In genomic region chr10:121429981-121430682, GRCm38 (mm10) we compare ENCODE assay signal across 8 mouse cellular contexts. TPM values are rescaled to one million over a fixed set of nuclear protein-coding genes. Genes with fewer than 3 reads are reported as not detected.
DNase-seq lines count a peak whose midpoint lies in the region; ATAC-seq and TF ChIP-seq lines count a peak whose summit lies in the region.

No protein-coding gene starts in this region.

- H3K27ac ChIP-seq in left cerebral cortex, adult 2 months = peak overlapping the region; percentile 67
- no peak overlapping the region for H3K27ac ChIP-seq in forebrain, embryonic 15.5 days (replicated peaks)
- peak overlapping the region; percentile 90 for H3K27ac ChIP-seq in kidney, embryonic 15.5 days
- peak overlapping the region; percentile 21; the same call in 1 of the 2 replicates for H3K27ac ChIP-seq in midbrain, embryonic 13.5 days

- no peak overlapping the region for H3K4me3 ChIP-seq in left cerebral cortex, adult 2 months
- no peak overlapping the region for H3K4me3 ChIP-seq in forebrain, embryonic 15.5 days
- H3K4me3 ChIP-seq in kidney, embryonic 15.5 days (replicated peaks) = 0 out of 2 replicates have a peak overlapping the region, but pooled peaks have one; percentile 6
- no peak overlapping the region for H3K4me3 ChIP-seq in midbrain, embryonic 13.5 days (replicated peaks)

- no peaks in the 10 kb centered on the region for H3K27me3 ChIP-seq in forebrain, embryonic 15.5 days
- H3K27me3 ChIP-seq in kidney, embryonic 15.5 days = no peaks in the 10 kb centered on the region
- 0 out of 2 replicates have a peak, but pooled peaks cover 5% of the 10 kb centered on the region for H3K27me3 ChIP-seq in midbrain, embryonic 13.5 days

- H3K4me1 ChIP-seq in forebrain, embryonic 15.5 days = peaks cover 18% of the 10 kb centered on the region
- peaks cover 91% of the 10 kb centered on the region for H3K4me1 ChIP-seq in kidney, embryonic 15.5 days
- H3K4me1 ChIP-seq in midbrain, embryonic 13.5 days (replicated peaks) = peaks cover 25% of the 10 kb centered on the region

- H3K4me2 ChIP-seq in forebrain, embryonic 15.5 days (replicated peaks) = no peak overlapping the region
- peak overlapping the region; percentile 53 for H3K4me2 ChIP-seq in kidney, embryonic 15.5 days
- H3K4me2 ChIP-seq in midbrain, embryonic 13.5 days (replicated peaks) = no peak overlapping the region

- intact Hi-C loops in left cerebral cortex, adult 2 months (cut with DNase I) = loop anchor here (2.0 to 5.0 kb wide), 2 partner anchors 43 to 77 kb away; no protein-coding TSS in a partner anchor
- intact Hi-C loops in left cerebral cortex, postnatal 25 days (cut with DNase I) = loop anchor here (5.0 kb wide), 1 partner anchor 77 kb away; no protein-coding TSS in a partner anchor

- DNase-seq in left cerebral cortex, adult 2 months (ENCODE audit: extremely low spot score in 1 of 2, low spot score in 2 of 2) = no peak
- DNase-seq in left cerebral cortex, postnatal 25 days (ENCODE audit: low spot score in 2 of 2) = no peak
- no peak for DNase-seq in left cerebral cortex, adult 8-10 months (ENCODE audit: low spot score in 2 of 2)
- no peak for DNase-seq in urinary bladder, postnatal 4 days (ENCODE audit: low spot score in 2 of 2)

- WGBS in forebrain, embryonic 15.5 days = 32% methylated on average over 14 of the region's 14 CpGs
- WGBS in kidney, embryonic 15.5 days = 15% methylated on average over 14 of the region's 14 CpGs
- 35% methylated on average over 14 of the region's 14 CpGs for WGBS in midbrain, embryonic 13.5 days

- TF ChIP-seq CTCF in left cerebral cortex, adult 2 months (IDR thresholded peaks at IDR 0.05) = no peak

- H3K36me3 ChIP-seq in forebrain, embryonic 15.5 days = no peaks in the 10 kb centered on the region
- no peaks in the 10 kb centered on the region for H3K36me3 ChIP-seq in kidney, embryonic 15.5 days
- no peaks in the 10 kb centered on the region for H3K36me3 ChIP-seq in midbrain, embryonic 13.5 days

- ATAC-seq in forebrain, embryonic 15.5 days (replicated peaks) = 0 out of 2 replicates have a peak, but pooled peaks have one; percentile 10
- ATAC-seq in kidney, embryonic 15.5 days (replicated peaks; ENCODE audit: low FRiP score) = peak; percentile 34
- no peak for ATAC-seq in midbrain, embryonic 13.5 days
- ATAC-seq in erythroblast, adult 5-6 weeks (replicated peaks; ENCODE audit: low FRiP score, poor library complexity, severe bottlenecking) = no peak

- no peaks in the 10 kb centered on the region for H3K9me3 ChIP-seq in forebrain, embryonic 15.5 days
- H3K9me3 ChIP-seq in kidney, embryonic 15.5 days (replicated peaks) = no peaks in the 10 kb centered on the region
- no peaks in the 10 kb centered on the region for H3K9me3 ChIP-seq in midbrain, embryonic 13.5 days

- H3K9ac ChIP-seq in forebrain, embryonic 15.5 days (replicated peaks) = no peak overlapping the region
- peak overlapping the region; percentile 33; the same call in 1 of the 2 replicates for H3K9ac ChIP-seq in kidney, embryonic 15.5 days
- H3K9ac ChIP-seq in midbrain, embryonic 13.5 days (replicated peaks) = peak overlapping the region; percentile 40; the same call in 1 of the 2 replicates

RNA-seq across cellular contexts. Expression of gene Rassf3, which starts 46.0 kb away (rescaled TPM):
- total RNA-seq in left cerebral cortex, adult 2 months (2021) = 10 to 100 TPM; 39.4 to 40.1 TPM
- 10 to 100 TPM; 30.4 to 37.3 TPM for total RNA-seq in left cerebral cortex, postnatal 25 days (2021)
- polyA plus RNA-seq in forebrain, embryonic 15.5 days (2015; fragmentation: Nextera tagmentation; extraction: Ambion mirVana) = 3.8 and 4.2 TPM in 2 replicates
- polyA plus RNA-seq in kidney, embryonic 15.5 days (2015; fragmentation: Nextera tagmentation; extraction: Ambion mirVana) = 13.8 and 14.7 TPM in 2 replicates
- polyA plus RNA-seq in midbrain, embryonic 13.5 days (2015; fragmentation: Nextera tagmentation; extraction: Ambion mirVana) = 3.7 and 4.6 TPM in 2 replicates
- total RNA-seq in left cerebral cortex, adult 8-10 months (2022) = 10 to 100 TPM; 43.2 to 52.0 (median 45.0) TPM
- 11.7 and 12.5 TPM in 2 replicates for total RNA-seq in erythroblast, adult 5-6 weeks (2015; ENCODE audit: low replicate concordance)
- 7.8 and 12.7 TPM in 2 replicates for total RNA-seq in erythroblast, adult 5-6 weeks (2017; ENCODE audit: low replicate concordance)

Comparison
In these comparisons a context has a peak if more than half of its experiments do, and no peak if none do; other contexts are left out.
1. ATAC-seq: peak in forebrain, embryonic 15.5 days (single experiment) and kidney, embryonic 15.5 days (single experiment); none in midbrain, embryonic 13.5 days (single experiment) and erythroblast, adult 5-6 weeks (single experiment).